Mouse (Mus musculus) monocyte, adult 2 months (primary cell): Measurements from ENCODE around the gene Slc41a3.

Source experiments
- DNase-seq, 2 experiments: peaks; one replicate each; pipeline ENCODE4 v3.0.0; 2022; ENCODE audit warnings: low spot score in 2 of 2, low read depth in 1 of 2

Gene Slc41a3

GRCm38 (mm10) chr6:90663736-90664135 lies 59.2 kb downstream of the Slc41a3 start:
- DNase-seq = no peak

- no peak for DNase-seq
Measured at GRCm38 (mm10) chr6:90668693-90669092, 64.2 kb downstream of the Slc41a3 start.

DNA sequence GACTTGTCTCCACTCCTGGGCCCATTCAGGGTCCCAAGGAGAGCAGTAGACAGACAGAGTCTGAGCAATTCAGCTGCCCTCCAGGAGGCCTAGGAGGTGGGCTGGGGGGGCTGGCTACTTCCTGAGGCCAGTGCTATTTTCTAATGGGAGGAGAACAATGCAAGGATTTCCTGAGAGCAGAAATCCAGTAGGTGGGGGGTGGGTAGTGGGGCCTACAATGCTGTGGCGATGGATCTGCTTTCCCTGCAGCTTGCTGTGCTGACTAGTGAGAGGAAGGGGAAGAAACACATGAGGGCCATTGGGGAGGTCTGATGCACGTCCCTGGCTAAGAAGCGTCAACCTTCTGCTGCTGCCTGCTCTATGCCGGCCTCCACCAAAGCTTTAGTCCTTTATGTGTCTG lies 74.2 kb downstream of the Slc41a3 start:
- DNase-seq = no peak

DNA sequence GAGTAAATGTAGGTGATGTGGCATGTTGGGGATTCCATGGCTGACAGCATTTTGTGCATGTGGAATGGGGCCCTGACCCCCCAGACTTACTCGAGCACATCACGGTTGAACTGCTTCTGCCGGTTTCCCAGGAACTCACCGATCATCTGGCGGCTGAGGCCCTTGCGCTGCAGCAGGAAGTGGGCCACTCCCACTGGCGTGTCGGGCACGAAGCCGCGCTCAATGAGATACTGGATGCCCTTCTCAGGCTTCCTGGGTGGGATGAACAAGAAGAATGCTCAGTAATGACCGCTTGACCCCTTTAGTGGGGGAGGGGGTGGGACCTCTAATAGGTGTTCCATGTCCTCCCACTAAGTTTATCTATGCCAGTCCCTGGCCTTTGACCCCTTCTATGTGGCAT lies 75.9 kb downstream of the Slc41a3 start:
- DNase-seq = no peak

DNA sequence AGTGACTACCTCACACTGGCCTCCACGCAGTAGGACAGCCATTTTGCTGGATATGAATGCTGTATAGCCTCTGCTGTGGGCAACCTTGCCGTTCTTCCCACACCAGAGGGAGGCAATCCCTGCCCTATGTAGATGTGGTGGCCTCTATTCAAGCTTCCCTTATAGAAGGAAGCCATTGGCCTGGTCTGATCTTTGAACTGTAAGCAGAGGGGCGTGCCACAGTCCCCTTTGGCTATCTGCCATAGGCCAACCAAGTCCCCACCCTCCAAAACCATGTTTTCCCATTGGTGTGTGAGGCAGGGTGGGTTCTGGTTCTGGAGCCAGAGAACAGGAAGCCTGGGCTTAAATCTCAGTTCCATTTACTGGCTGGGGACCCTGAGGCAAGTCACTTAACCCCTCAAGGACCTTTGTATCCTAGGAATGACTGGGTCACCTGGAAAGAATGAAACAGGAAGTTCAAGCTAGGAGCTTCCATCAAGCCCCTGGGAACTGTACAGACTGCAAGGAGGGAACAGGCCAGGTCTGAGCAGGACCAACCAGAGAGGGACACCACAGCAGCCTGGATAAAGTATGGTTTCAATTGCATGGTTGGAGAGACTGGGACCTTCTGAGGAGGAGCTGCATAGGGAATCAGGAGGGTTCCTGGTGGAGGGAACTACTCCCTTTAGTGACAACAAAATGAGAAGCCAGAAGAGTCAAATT lies 79.5 kb downstream of the Slc41a3 start:
- no peak for DNase-seq

GRCm38 (mm10) chr6:90686812-90687211 lies 82.3 kb downstream of the Slc41a3 start:
- DNase-seq = no peak

DNA sequence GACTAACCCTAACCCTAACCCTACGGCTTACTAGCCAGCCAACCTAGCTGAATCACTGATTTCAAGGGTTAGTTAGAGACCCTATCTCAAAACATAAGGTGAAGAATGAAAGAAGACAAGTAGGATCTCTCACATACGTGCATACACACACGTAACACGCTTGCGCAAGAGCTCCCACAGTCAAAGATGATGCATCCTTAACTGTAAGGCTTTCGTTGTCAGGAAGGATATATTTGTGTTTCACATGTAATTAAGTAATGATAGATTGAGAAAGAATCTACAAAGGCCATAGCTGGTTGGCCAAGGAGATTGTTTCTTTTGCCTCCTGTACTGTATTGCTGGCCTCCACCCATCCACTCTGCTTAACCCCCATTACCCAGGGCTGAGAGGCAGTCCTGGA lies 83.5 kb downstream of the Slc41a3 start:
- DNase-seq = no peak

- no peak for DNase-seq
Measured at GRCm38 (mm10) chr6:90688742-90689141, 84.2 kb downstream of the Slc41a3 start.

DNA sequence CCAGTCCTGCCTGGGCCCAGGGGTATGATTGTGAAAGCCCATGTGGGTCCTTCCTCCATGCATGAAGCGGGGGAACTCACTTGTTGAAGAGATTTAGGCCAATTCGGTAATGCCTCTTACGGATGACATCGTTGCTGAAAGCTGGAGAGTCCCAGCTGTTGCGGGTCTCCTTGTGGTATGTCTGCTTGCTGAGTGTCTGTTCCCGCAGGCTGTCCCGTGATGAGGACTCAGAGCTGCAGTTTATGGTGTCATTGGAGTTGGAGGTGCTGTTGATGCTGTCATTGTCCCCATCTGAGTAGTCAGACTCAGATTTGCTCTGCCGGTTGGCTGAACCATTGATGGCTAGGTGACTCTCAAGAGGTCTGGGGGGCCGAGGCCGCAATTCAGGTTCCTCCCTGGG lies 85.0 kb downstream of the Slc41a3 start:
- DNase-seq = no peak

- DNase-seq = no peak
Measured at GRCm38 (mm10) chr6:90691935-90692334, 87.4 kb downstream of the Slc41a3 start.

DNA sequence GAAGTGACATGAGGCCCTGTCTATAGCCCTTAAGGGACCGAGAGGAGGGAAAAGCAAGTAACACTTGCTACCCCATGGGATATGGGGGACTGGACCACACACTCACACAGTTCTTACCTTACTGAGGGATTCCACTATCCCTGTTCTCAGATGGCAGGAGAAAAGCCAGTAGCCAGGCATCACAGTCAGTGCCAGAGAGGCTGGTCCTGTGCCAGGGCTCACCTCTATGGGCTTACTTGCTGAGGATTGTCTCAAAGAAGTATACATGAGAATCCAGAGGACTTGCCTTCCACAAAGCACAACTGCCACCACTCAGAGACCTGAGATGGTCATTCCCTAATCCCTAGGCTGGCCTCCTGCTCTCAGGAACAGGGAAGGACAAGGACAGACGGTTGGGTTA lies 87.9 kb downstream of the Slc41a3 start:
- no peak for DNase-seq

DNA sequence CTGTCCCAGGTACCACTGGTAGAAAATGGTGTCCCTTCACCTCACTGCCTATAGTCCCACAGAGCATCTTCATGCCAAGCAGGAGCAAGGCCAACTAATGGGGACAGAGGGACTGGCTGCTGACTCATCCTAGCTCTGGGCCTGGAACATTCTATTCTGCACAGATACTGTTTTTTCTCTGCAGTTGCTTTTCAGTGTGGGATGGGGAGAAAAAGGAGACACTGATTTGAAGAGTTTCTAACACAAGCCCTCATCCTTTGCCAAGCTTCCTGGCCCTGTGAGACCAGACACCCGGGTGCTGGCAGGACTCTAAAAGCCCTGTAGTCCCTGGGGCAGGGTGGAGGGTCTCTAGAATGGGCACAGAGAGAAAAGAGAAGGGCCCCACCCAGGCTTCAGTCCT lies 91.2 kb downstream of the Slc41a3 start:
- DNase-seq = no peak
